Mouse (Mus musculus) liver (tissue): ENCODE measurements around the gene Rplp1.

ENCODE experiments used
- DNase-seq: peaks from one replicate; pipeline ENCODE4 v3.0.0-alpha.2; 2020; ENCODE audit warnings: mixed read lengths

Rplp1 gene

DNA sequence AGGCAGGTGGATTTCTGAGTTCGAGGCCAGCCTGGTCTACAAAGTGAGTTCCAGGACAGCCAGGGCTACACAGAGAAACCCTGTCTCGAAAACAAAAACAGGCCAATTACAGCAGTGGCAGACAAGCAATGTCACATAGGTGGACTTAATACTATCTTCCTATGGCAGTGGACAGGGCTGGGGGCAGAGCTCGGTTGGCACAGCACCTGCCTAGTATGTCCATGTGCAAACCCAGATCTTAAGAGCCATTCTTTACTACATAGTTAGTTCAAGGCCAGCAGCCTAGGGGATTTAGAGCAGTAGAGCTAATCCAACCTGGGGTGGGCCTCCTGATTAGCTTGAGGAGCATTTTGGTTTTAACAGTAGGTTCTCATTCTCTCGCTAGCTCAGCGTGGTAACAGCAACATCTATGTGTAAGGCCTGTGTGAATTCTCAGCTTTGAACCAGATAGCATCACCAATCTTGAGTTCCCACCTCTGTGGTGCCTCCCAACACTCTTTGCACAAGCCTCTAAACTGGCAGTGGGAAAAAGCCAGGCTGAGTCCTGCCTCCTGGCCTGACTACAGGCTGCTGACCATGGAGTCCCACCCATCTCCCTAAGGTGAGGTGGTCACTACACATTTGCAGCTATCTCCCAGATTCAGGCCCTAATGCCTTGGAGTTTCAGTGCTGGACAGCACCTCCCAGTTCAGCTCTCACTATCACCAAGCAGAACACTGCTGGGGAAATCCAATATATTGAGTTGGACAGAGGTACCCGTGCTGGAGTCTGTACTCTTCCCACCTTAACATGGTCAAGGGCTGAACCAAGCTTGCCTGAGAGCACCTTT is 2.8 kb downstream of the Rplp1 start:
- peak; percentile 31 for DNase-seq

DNA sequence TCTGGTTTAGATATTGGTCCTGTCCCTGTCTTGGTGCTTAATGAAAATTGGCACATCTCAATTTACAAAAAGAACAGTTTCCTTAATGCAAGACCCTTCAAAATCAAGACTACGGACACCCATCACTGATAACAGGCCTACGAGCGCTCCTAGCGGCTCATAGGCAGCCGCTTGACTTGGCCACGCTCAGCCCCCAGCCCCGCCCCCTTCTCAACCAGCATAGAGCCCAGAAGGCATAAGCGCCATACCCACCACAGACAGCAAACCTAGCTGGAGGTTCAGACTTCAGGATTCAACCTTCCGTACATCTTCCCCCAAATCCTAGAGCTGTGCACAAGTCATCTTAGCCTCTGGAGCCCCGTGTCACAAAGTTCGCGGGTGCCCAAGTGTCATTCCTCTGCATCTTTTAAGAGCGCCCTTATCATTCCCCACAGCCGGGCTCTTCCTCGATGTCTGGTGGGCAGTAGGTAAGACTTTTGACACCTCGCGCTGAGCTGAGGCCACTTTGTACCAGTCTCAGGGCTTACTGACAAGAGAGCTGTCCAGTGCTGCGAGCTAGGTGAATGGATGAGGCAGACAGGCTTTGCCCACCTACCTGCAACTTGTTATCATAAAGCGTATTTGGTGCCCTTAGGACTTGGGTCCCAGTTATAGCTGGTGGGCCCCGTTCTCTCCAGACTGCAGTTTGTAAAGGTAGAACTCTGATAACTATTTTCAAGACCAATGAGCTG is 3.7 kb downstream of the Rplp1 start:
- DNase-seq = peak; percentile 71

GRCm38 (mm10) chr9:61909633-61910032 is 4.7 kb downstream of the Rplp1 start:
- no peak for DNase-seq

- no peak for DNase-seq
Observed at GRCm38 (mm10) chr9:61908832-61909407, 5.4 kb downstream of the Rplp1 start.

DNA sequence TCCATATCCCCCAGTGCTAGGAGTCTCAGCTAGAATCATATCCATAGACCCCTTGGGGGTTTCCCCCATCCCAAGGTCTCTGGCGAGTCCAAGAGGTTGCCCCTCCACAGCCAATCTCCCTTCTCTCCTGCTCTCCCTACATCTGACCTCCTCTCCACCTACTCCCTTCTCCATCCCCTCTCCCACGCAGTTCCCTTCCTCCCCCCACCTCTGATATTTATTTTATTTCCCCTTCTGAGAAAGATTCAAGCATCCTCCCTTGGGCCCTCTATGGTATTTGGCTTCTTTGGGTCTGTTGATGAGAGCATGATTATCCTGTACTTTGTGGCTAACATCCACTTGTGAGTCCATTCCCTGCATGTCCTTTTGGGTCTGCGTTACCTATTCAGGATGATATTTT is 6.0 kb downstream of the Rplp1 start:
- no peak for DNase-seq

GRCm38 (mm10) chr9:61907621-61908295 is 6.6 kb downstream of the Rplp1 start:
- DNase-seq = no peak

DNA sequence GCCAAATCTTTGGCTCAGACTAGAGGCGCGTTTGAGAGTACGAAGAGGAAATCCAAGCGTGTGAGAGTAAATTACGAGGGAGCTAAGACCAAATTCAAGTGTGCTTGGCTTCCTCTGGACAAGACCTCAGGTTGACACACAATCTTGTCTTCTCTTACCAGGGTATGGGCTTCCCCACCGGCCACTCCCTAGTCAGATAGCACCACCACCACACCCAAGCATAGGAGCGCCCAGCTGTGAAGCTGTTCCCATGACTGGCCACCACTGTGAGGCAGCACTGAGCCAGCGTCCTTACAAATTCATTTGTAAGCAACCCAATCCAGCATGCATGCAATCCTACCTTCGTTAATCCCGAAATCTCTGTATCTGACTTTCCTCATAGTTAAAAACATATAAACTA is 7.4 kb downstream of the Rplp1 start:
- peak; percentile 78 for DNase-seq

DNA sequence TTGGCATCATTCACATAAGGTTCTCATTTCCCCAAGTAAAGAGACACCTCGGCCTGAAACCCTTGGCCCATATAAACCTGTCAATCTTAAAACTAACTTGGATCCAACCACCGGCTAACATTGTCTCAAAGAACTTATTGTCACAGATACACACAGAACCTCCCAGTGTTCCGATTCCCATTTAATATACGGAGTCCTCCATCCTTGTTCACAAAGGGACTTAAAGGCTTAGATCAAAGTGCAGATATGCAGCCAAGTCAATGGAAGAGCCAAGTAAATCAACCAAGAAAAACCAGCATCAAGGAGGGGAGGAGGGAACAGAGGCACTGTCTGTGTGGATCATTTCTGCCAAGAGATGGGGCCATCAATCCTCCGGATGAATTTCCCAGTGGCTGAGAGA is 8.8 kb downstream of the Rplp1 start:
- no peak for DNase-seq

GRCm38 (mm10) chr9:61904201-61904600 is 10.1 kb downstream of the Rplp1 start:
- no peak for DNase-seq

DNA sequence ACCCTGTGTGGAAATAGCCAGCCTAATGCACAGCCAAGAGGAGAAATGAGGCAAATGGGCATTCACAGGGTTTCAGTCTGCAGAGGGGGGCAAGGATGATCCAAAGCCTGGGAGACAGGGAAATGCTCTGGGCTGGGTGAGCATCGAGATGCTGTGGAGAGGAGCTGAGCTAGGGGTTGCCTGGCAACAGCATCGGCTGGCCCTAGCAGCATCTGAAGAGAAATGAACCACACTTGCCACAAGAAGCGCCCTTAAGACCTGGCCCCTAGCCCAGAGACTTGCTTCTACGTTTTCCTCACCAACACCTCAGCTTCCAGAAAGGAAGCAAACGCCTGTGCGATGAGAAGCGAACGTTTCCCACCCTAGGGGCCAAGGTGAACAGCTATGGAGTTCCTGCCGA is 11.9 kb downstream of the Rplp1 start:
- DNase-seq = no peak

DNA sequence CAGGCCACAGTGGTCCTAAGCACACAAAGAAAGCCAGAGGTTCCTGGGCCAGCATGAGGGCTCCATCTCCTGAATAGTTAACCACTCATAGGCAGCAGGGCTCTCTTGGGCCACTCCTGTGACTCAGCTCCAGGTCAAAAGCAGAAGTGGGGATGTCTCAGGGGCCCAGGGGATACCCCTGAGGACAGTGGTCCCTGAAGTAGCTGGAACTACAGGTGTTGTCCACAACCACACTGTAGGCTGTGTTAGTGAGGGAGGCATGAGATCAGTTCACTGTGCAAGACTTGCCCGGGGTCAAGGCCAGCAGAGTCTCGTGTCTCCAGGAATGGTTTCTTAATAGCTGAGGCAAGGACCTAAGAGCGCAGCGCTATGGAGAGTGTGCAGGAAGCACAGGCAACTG is 12.8 kb downstream of the Rplp1 start:
- DNase-seq = no peak

- DNase-seq = peak; percentile 76
Observed at GRCm38 (mm10) chr9:61899804-61900203, 14.5 kb downstream of the Rplp1 start.

- peak; percentile 81 for DNase-seq
Observed at GRCm38 (mm10) chr9:61898401-61898800, 15.9 kb downstream of the Rplp1 start.

DNA sequence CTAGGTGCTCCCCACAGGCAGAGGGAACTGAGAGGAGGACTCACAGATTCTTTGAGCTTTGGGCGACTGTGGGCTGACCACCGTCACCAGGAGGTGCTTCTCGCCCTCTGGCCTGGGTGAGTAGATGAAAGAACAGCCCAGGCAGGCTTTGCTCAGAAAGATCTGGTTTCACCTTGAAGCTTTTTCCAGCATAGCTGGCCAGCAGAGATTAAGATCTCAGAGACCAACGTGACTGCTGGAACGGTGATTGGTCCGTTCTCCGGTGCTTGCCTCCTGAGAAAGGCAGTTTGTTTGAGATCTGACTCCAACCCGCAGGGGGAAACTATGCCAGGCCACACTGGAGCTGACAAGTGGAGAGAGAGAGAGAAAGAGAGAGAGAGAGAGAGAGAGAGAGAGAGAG is 19.3 kb downstream of the Rplp1 start:
- no peak for DNase-seq

GRCm38 (mm10) chr9:61889855-61890254 is 24.5 kb downstream of the Rplp1 start:
- no peak for DNase-seq

- DNase-seq = no peak
Observed at GRCm38 (mm10) chr9:61887661-61888379, 26.5 kb downstream of the Rplp1 start.

GRCm38 (mm10) chr9:61885964-61886363 is 28.4 kb downstream of the Rplp1 start:
- no peak for DNase-seq

DNA sequence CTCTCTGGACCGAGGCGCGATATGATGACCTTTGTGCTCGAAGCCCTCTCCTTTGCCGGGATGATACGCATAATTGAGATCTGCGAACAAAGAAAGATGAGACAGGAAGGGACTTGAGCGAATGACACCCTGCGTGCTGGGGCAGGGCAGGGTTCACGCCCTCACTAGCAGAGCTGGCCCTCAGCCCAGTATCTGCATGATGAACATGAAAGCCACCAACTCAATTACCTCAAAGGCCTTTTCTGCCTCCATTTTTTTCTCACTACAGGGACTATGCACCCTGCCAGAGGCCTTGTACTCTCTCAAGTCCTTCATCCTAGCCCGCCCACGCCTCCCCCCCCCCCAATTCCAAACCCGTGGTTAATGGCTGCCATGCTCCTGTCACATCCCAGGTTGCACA is 29.4 kb downstream of the Rplp1 start:
- no peak for DNase-seq

DNA sequence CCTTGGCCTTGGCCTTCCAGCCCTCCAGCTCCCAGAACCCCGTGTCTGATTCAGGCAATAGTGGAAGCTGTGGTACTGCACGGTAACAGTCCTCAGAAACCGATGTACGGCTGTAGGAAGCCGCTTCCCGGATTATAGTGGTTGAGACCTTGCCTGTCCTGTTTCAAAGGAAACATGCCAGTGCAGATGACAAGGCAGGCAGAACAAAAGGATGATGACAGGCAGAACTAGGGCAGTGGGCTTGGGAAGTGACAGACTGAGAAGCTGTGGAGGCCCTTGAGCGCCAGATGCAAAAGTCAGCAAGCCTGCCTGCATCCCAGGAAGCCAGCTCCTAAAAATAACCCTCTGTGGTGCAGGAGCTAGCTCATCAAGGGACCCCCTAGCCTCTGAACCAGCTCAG is 30.0 kb downstream of the Rplp1 start:
- DNase-seq = no peak

DNA sequence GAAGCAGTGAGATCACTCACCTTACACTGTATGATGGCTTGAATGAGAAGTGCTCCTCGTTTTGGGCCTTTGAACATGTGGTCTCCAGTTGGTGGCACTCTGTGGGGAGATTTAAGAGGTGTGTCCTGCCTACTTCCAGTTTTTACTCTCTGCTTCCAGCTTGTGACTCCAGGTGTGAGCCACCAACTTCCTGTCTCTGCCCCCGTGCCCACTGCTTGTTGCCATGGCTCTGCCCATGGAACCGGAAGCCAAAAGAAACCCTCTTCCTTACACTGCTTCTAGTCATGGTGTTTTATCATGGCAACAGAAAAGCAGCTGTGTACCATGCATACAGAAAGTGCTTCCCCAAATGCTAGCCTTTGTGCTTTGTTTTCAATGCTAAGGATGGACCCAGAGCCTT is 32.2 kb downstream of the Rplp1 start:
- no peak for DNase-seq

GRCm38 (mm10) chr9:61878889-61879288 is 35.5 kb downstream of the Rplp1 start:
- peak; percentile 65 for DNase-seq

DNA sequence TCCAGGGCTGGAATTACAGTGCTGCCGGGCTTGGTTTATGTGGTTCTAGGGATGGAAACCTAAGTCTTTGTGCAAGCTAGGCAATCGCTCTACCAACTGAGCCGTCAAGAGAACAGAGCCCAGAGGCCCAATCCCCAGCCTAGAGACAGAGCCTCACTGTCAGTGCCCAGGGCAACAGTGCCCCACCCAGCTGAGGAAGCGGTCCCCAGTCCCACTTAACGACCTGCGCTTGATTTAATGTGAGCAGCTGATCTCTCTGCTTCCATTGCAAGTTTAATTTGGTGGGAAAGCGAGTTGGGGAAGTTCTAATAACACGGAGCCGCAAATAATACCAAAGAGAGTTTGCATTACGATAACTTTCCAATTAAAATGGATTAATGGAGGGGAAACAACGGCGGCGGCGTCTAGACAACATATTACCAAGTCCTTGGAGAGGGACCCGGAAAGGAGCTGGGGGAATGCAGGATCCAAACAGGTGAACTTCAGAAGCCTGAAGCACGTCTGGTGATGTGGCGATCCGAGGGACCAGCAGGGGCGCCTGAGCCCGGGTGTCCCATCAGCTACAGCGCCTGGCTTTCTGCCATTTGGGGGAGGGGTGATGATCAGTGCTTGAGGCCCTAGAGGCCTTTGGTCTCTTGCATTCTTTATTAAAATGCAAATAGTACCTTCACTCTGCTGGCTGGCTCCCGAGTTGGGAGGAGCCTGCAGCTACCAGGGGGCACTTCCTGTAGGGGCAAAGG is 36.8 kb downstream of the Rplp1 start:
- DNase-seq = peak; percentile 22
